Mouse (Mus musculus) induced T-regulatory cell, adult 2 months (primary cell): Measurements from ENCODE around the gene Eef1a2.
"Not testable (repeated sequence)": the region's sequence is repeated elsewhere in the genome, so short reads cannot be mapped to it uniquely, and the experiment has no call there.

Experiments
- DNase-seq: peaks from one replicate; pipeline ENCODE4 v3.0.0-alpha.2; 2012; ENCODE audit warnings: low read depth

The Eef1a2 gene

GRCm38 (mm10) chr2:181156248-181157121 lies at the start of gene Eef1a2:
TSS of gene Eef1a2 (minus strand) at chr2:181157014.
- no peak for DNase-seq

GRCm38 (mm10) chr2:181206118-181206517 lies 49.3 kb upstream of the Eef1a2 start:
- no peak for DNase-seq

GRCm38 (mm10) chr2:181205678-181206077 lies 48.9 kb upstream of the Eef1a2 start:
- no peak for DNase-seq

- no peak for DNase-seq
These were observed 46.1 kb upstream of the Eef1a2 start for GRCm38 (mm10) chr2:181202886-181203285.

GRCm38 (mm10) chr2:181202422-181202821 lies 45.6 kb upstream of the Eef1a2 start, which contains the start of gene Ptk6:
TSS of gene Ptk6 (minus strand) at chr2:181202789.
- DNase-seq: no peak

- DNase-seq: no peak
These were observed 44.8 kb upstream of the Eef1a2 start for GRCm38 (mm10) chr2:181201606-181202005.

GRCm38 (mm10) chr2:181196628-181197300 lies 40.0 kb upstream of the Eef1a2 start:
- DNase-seq: no peak

- no peak for DNase-seq
These were observed 36.2 kb upstream of the Eef1a2 start for GRCm38 (mm10) chr2:181193044-181193443.

- DNase-seq: no peak
These were observed 35.1 kb upstream of the Eef1a2 start for GRCm38 (mm10) chr2:181191936-181192335.

GRCm38 (mm10) chr2:181191385-181191784 lies 34.6 kb upstream of the Eef1a2 start:
- DNase-seq: not testable (repeated sequence)

GRCm38 (mm10) chr2:181189321-181189720 lies 32.5 kb upstream of the Eef1a2 start:
- DNase-seq: peak; percentile 33

- DNase-seq: peak; percentile 69
These were observed 31.9 kb upstream of the Eef1a2 start for GRCm38 (mm10) chr2:181188681-181189080.

GRCm38 (mm10) chr2:181187121-181188000 lies 30.5 kb upstream of the Eef1a2 start, which contains the start of gene Ppdpf:
TSS of gene Ppdpf (plus strand) at chr2:181187247.
- peak; percentile 98 for DNase-seq

- DNase-seq: peak; percentile 94
These were observed 29.8 kb upstream of the Eef1a2 start for GRCm38 (mm10) chr2:181186635-181187034.

GRCm38 (mm10) chr2:181180898-181181297 lies 24.1 kb upstream of the Eef1a2 start:
- DNase-seq: no peak

GRCm38 (mm10) chr2:181178471-181178870 lies 21.7 kb upstream of the Eef1a2 start:
- no peak for DNase-seq

- no peak for DNase-seq
These were observed 21.2 kb upstream of the Eef1a2 start for GRCm38 (mm10) chr2:181178015-181178414.

- no peak for DNase-seq
These were observed 17.8 kb upstream of the Eef1a2 start for GRCm38 (mm10) chr2:181174646-181175045.

GRCm38 (mm10) chr2:181166469-181166868 lies 9.7 kb upstream of the Eef1a2 start:
- DNase-seq: no peak

GRCm38 (mm10) chr2:181160821-181161220 lies 4.0 kb upstream of the Eef1a2 start:
- no peak for DNase-seq

- no peak for DNase-seq
These were observed 3.0 kb upstream of the Eef1a2 start for GRCm38 (mm10) chr2:181159771-181160170.

GRCm38 (mm10) chr2:181159091-181159514 lies 2.3 kb upstream of the Eef1a2 start:
- no peak for DNase-seq
